Mouse (Mus musculus) layer of hippocampus, adult 9-10 months (tissue): ENCODE results near the gene Usp22.

Source experiments
- DNase-seq: peaks from one replicate; pipeline ENCODE4 v3.0.0; 2022; ENCODE audit warnings: low spot score

Gene Usp22

DNA sequence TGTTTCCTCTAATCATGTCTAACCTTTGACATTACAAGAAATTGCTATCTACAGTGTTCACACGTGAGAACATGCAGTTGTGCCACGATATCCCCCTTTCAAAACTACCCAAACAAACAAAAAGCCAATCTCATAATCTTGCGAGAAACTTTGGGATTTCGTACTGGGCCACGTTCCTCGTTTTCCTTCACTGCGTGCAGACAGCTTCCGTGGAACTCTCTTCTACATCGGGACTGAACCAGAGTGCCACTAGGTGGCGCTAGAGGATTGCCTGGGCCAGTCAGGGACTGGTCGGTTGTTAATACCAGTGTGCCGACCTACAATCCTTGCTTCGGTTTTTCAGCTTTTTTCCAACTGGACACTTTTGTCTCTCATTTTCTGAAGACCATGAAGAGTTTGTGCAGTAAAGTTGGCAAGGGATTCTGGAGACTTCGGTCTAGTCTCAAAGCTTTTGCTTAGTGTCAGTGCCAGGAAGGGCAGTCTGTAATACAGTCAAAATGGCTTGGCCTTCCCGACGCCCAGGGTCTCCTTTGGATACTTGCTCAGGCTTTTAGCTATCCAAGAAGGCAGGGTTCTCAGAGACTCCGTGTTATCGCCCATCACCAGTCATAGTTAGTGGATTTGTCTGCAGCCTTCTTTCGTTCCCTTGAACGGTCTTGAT is 70.5 kb downstream of the Usp22 start:
- DNase-seq: peak; percentile 77

DNA sequence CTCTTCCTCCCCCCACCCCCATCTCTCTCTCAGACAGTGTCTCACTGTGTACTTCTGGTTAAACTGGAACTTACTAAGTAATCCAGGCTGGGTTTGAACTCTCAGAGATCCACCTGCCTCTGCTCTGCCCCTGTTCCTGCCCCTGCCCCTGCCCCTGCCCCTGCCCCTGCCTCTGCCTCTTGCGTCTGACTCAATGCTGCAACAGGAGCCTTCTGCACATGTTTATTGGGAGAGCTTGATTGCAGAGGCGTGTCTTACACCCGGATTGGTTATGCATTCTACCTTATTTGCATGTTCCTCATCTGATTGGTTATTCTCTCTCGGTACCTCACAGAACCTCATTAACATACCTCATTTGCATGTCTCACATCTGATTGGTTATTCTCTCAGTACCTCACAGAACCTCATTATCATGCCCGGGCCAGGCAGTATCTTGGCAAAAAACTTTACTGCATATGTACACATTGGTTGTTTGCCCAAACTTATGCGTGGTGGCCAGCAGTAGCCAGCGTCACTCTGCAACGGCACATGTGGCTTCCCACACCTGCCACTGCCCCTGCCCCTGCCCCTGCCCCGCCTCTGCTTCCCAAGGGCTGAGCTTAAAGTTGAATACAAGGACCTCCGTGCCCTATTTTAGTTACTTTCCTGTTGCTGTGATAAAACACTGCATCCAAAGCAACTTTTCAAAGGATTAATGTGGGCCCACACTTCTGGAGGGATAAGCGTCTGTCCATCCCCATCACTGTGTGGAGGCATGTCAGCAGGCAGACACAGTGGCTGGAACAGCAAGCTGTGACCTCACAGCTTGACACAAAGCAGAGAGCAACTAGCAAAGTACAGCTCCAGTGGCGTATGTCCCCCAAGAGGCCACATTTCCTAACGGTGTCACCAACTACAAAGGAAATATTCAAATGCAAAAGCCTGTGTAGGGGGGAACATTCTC is 72.2 kb downstream of the Usp22 start:
- no peak for DNase-seq
